Mouse (Mus musculus) spleen, postnatal 10 days (tissue): ENCODE data around the gene Mesp1.

Experiments
- DNase-seq, 2 experiments: peaks; one replicate each; pipeline ENCODE4 v3.0.0; 2021 to 2022; ENCODE audit warnings: low spot score in 2 of 2

The Mesp1 gene

GRCm38 (mm10) chr7:79742277-79742658 is 51.3 kb downstream of the Mesp1 start:
- DNase-seq, result no peak
